Comparison of ENCODE assay signal across 33 mouse cellular contexts in the genomic region with DNA sequence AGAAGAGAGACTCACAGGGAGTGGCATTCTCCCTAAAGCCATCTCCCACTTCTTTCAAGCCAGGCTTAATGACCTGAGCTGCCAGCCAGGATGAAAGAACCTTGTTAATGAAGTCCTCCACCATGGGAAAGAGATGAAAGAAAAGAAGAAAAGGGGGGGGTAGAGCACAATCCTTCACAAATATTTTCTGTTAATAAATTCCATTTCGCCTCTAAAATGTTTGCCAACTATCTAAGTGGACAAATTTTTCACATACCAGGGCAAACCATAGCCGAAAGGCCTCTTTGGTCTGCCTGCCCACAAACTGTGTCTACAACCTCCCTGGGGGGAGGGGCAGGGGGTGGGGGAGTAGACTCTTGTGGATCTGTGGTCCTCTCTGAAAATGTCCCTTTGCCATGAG. TPM values are rescaled to one million over a fixed set of nuclear protein-coding genes. Genes with fewer than 3 reads are reported as not detected.
A peak's percentile ranks its signal among the peaks of the same experiment; 100 is the strongest.
DNase-seq lines count a peak whose midpoint lies in the region; ATAC-seq and TF ChIP-seq lines count a peak whose summit lies in the region.
"Had no signal": no experiment of that assay in that cellular context is flagged by ENCODE, and none has a peak within 500 bp of the region (broad histone marks: within the 10 kb centered on the region; RNA-seq: fewer than 3 reads in every experiment).

No protein-coding gene starts in this region.

- WGBS in forebrain, embryonic 10.5 days: 48% methylated on average over 2 of the region's 2 CpGs
- WGBS in forebrain, embryonic 16.5 days: 24% methylated on average over 2 of the region's 2 CpGs
- 19% methylated on average over 2 of the region's 2 CpGs for WGBS in limb, embryonic 13.5 days
- 36% methylated on average over 2 of the region's 2 CpGs for WGBS in limb, embryonic 10.5 days

- TF ChIP-seq CTCF in brain, embryonic 14.5 days (IDR thresholded peaks at IDR 0.05; ENCODE audit: borderline replicate concordance, extremely low read depth, insufficient read depth, insufficient read length): no peak

- H3K4me1 ChIP-seq in forebrain, embryonic 10.5 days: peaks cover 19% of the 10 kb centered on the region
- H3K4me1 ChIP-seq in forebrain, embryonic 16.5 days (replicated peaks; ENCODE audit: control insufficient read depth, insufficient read depth, low read length): 0 out of 2 replicates have a peak, but pooled peaks cover 3% of the 10 kb centered on the region
- peaks cover 17% of the 10 kb centered on the region for H3K4me1 ChIP-seq in limb, embryonic 13.5 days
- peaks cover 8% of the 10 kb centered on the region; the same call in 1 of the 2 replicates for H3K4me1 ChIP-seq in limb, embryonic 10.5 days
- H3K4me1 ChIP-seq: forebrain, embryonic 15.5 days; heart, embryonic 13.5 days; limb, embryonic 12.5 days; liver, embryonic 12.5 days had no signal

- no peak for ATAC-seq in forebrain, embryonic 16.5 days
- ATAC-seq in limb, embryonic 13.5 days (ENCODE audit: low FRiP score, low read depth): 0 out of 2 replicates have a peak, but pooled peaks have one; percentile 32
- ATAC-seq in frontal cortex, adult (ENCODE audit: low TSS enrichment): no peak
- ATAC-seq: activated CD4-positive, CD25-positive, alpha-beta regulatory T cell, adult 4 months; CD4-positive, CD25-positive, alpha-beta regulatory T cell, adult 4 months; forebrain, embryonic 15.5 days; inflammation-experienced regulatory T-cells, adult 6 months; liver, embryonic 12.5 days; midbrain, embryonic 16.5 days had no signal

- H3K9me3 ChIP-seq in forebrain, embryonic 10.5 days: no peaks in the 10 kb centered on the region
- H3K9me3 ChIP-seq in forebrain, embryonic 16.5 days (ENCODE audit: control insufficient read depth, low read length): no peaks in the 10 kb centered on the region
- no peaks in the 10 kb centered on the region for H3K9me3 ChIP-seq in limb, embryonic 13.5 days
- H3K9me3 ChIP-seq in limb, embryonic 10.5 days (replicated peaks): no peaks in the 10 kb centered on the region
- H3K9me3 ChIP-seq: forebrain, embryonic 15.5 days; heart, embryonic 13.5 days; limb, embryonic 12.5 days; liver, embryonic 12.5 days had no signal

- H3K4me2 ChIP-seq in forebrain, embryonic 16.5 days (ENCODE audit: low read length): no peak overlapping the region
- no peak overlapping the region for H3K4me2 ChIP-seq in limb, embryonic 13.5 days (replicated peaks)
- H3K4me2 ChIP-seq: forebrain, embryonic 15.5 days; heart, embryonic 13.5 days; hindbrain, embryonic 14.5 days; limb, embryonic 12.5 days; liver, embryonic 12.5 days had no signal

- intact Hi-C loops in left cerebral cortex, postnatal 4 days (cut with DNase I): no loop called here

- H3K36me3 ChIP-seq in forebrain, embryonic 10.5 days (replicated peaks): no peaks in the 10 kb centered on the region
- H3K36me3 ChIP-seq in forebrain, embryonic 16.5 days (ENCODE audit: control insufficient read depth, insufficient read depth): no peaks in the 10 kb centered on the region
- no peaks in the 10 kb centered on the region for H3K36me3 ChIP-seq in limb, embryonic 13.5 days
- H3K36me3 ChIP-seq in limb, embryonic 10.5 days: no peaks in the 10 kb centered on the region
- H3K36me3 ChIP-seq: forebrain, embryonic 15.5 days; heart, embryonic 13.5 days; limb, embryonic 12.5 days; liver, embryonic 12.5 days had no signal

- DNase-seq in forebrain, embryonic 10.5 days (ENCODE audit: extremely low spot score, low spot score): no peak
- no peak for DNase-seq in limb, embryonic 10.5 days (ENCODE audit: low spot score)
- peak; percentile 33 for DNase-seq in 3T3-L1 (ENCODE audit: low read depth, low spot score)
- peak; percentile 53 for DNase-seq in brain, embryonic 14.5 days (ENCODE audit: low read depth)
- DNase-seq in left cerebral cortex, postnatal 4 days: no peak
- DNase-seq: adrenal gland, adult 8-10 months; cerebellum, adult 18-20 months; cerebellum, postnatal 14 days; gastrocnemius, postnatal 14 days; heart, adult 11 months; heart, postnatal 14 days; kidney, adult 2 months; kidney, postnatal 14 days; right cerebral cortex, adult 18-20 months; thymus, adult 18-20 months; thymus, postnatal 36 days had no signal

- TF ChIP-seq POLR2A in brain, embryonic 14.5 days (IDR thresholded peaks at IDR 0.05; ENCODE audit: borderline replicate concordance, extremely low read depth, insufficient read depth, insufficient read length, poor library complexity, severe bottlenecking): no peak

- no peak overlapping the region for H3K4me3 ChIP-seq in forebrain, embryonic 10.5 days
- no peak overlapping the region for H3K4me3 ChIP-seq in forebrain, embryonic 16.5 days (replicated peaks; ENCODE audit: low read length)
- no peak overlapping the region for H3K4me3 ChIP-seq in limb, embryonic 13.5 days
- no peak overlapping the region for H3K4me3 ChIP-seq in limb, embryonic 10.5 days
- H3K4me3 ChIP-seq: forebrain, embryonic 15.5 days; heart, embryonic 13.5 days; layer of hippocampus, adult 2 months; limb, embryonic 12.5 days; liver, embryonic 12.5 days had no signal

- no peak overlapping the region for H3K9ac ChIP-seq in forebrain, embryonic 16.5 days (replicated peaks; ENCODE audit: low read depth, low read length)
- H3K9ac ChIP-seq in limb, embryonic 13.5 days: no peak overlapping the region
- H3K9ac ChIP-seq: forebrain, embryonic 15.5 days; heart, embryonic 13.5 days; hindbrain, embryonic 14.5 days; limb, embryonic 12.5 days; liver, embryonic 12.5 days had no signal

- no peaks in the 10 kb centered on the region for H3K27me3 ChIP-seq in forebrain, embryonic 10.5 days (ENCODE audit: poor library complexity, severe bottlenecking)
- H3K27me3 ChIP-seq in forebrain, embryonic 16.5 days (replicated peaks; ENCODE audit: control insufficient read depth, insufficient read depth, low read length): no peaks in the 10 kb centered on the region
- no peaks in the 10 kb centered on the region for H3K27me3 ChIP-seq in limb, embryonic 13.5 days
- no peaks in the 10 kb centered on the region for H3K27me3 ChIP-seq in limb, embryonic 10.5 days (ENCODE audit: low read depth, poor library complexity, severe bottlenecking)
- H3K27me3 ChIP-seq: forebrain, embryonic 15.5 days; heart, embryonic 13.5 days; limb, embryonic 12.5 days; liver, embryonic 12.5 days had no signal

- peak overlapping the region; percentile 62 for H3K27ac ChIP-seq in forebrain, embryonic 10.5 days
- H3K27ac ChIP-seq in forebrain, embryonic 16.5 days (ENCODE audit: low read length): no peak overlapping the region
- no peak overlapping the region for H3K27ac ChIP-seq in limb, embryonic 13.5 days
- H3K27ac ChIP-seq in limb, embryonic 10.5 days: no peak overlapping the region
- H3K27ac ChIP-seq: forebrain, embryonic 15.5 days; heart, embryonic 13.5 days; hindbrain, embryonic 14.5 days; layer of hippocampus, adult 2 months; limb, embryonic 12.5 days; liver, embryonic 12.5 days had no signal

RNA-seq across cellular contexts. Expression of a gene that starts 44.7 kb away (rescaled TPM):
- polyA plus RNA-seq in forebrain, embryonic 10.5 days (2016; fragmentation: Nextera tagmentation; extraction: Ambion mirVana): 1,402 and 1,403 TPM in 2 replicates
- polyA plus RNA-seq in forebrain, embryonic 16.5 days (2015; fragmentation: Nextera tagmentation; extraction: Ambion mirVana): 951 and 957 TPM in 2 replicates
- polyA plus RNA-seq in limb, embryonic 13.5 days (2015; fragmentation: Nextera tagmentation; extraction: Ambion mirVana): 1,700 and 1,730 TPM in 2 replicates
- 1,350 and 1,492 TPM in 2 replicates for polyA plus RNA-seq in limb, embryonic 10.5 days (2016; fragmentation: Nextera tagmentation; extraction: Ambion mirVana)
- 1,149 and 1,406 TPM in 2 replicates for polyA plus RNA-seq in brain, embryonic 14.5 days (2012; rRNA removed)
- 100 to 1,000 TPM; 775 to 782 TPM for total RNA-seq in left cerebral cortex, postnatal 4 days (2021)

RNA-seq across cellular contexts. Expression of a gene that starts 55.4 kb away (rescaled TPM):
- polyA plus RNA-seq in forebrain, embryonic 10.5 days (2016; fragmentation: Nextera tagmentation; extraction: Ambion mirVana): not detected in 2 replicates
- polyA plus RNA-seq in forebrain, embryonic 16.5 days (2015; fragmentation: Nextera tagmentation; extraction: Ambion mirVana): not detected in 2 replicates
- polyA plus RNA-seq in limb, embryonic 13.5 days (2015; fragmentation: Nextera tagmentation; extraction: Ambion mirVana): not detected in 2 replicates
- not detected in 2 replicates for polyA plus RNA-seq in limb, embryonic 10.5 days (2016; fragmentation: Nextera tagmentation; extraction: Ambion mirVana)
- 0.01 TPM in 1 of 2 replicates, not detected in the other for polyA plus RNA-seq in brain, embryonic 14.5 days (2012; rRNA removed)
- not detected for total RNA-seq in left cerebral cortex, postnatal 4 days (2021)
- total RNA-seq: adrenal gland, adult 8-10 months; ES-E14; gastrocnemius, postnatal 14 days; heart, postnatal 14 days; layer of hippocampus, adult 2 months; layer of hippocampus, postnatal 25 days had no signal
- polyA plus RNA-seq: activated CD4-positive, CD25-positive, alpha-beta regulatory T cell, adult 4 months; CD4-positive, CD25-positive, alpha-beta regulatory T cell, adult 4 months; forebrain, embryonic 15.5 days; heart, embryonic 13.5 days; hindbrain, embryonic 14.5 days; kidney, adult 2 months; limb, embryonic 12.5 days; liver, embryonic 12.5 days; midbrain, embryonic 16.5 days; neural tube, embryonic 14.5 days; stomach, embryonic 16.5 days had no signal

Comparison
In these comparisons a context has a peak if more than half of its experiments do, and no peak if none do; other contexts are left out.
1. DNase-seq: peak in 3T3-L1 (single experiment) and brain, embryonic 14.5 days (single experiment); none in forebrain, embryonic 10.5 days (single experiment), limb, embryonic 10.5 days (single experiment) and left cerebral cortex, postnatal 4 days (single experiment).